Comparison of ENCODE assay signal across 20 mouse cellular contexts in genomic region chr14:54086660-54087059, GRCm38 (mm10).
A peak's percentile ranks its signal among the peaks of the same experiment; 100 is the strongest.
DNase-seq lines count a peak whose midpoint lies in the region; ATAC-seq and TF ChIP-seq lines count a peak whose summit lies in the region.
"Had no signal": no experiment of that assay in that cellular context is flagged by ENCODE, and none has a peak within 500 bp of the region (broad histone marks: within the 10 kb centered on the region; RNA-seq: fewer than 3 reads in every experiment).

No protein-coding gene starts in this region.

- H3K27ac ChIP-seq in left cerebral cortex, adult 2 months: no peak overlapping the region
- H3K27ac ChIP-seq: embryonic facial prominence, embryonic 12.5 days; forebrain, embryonic 15.5 days; midbrain, embryonic 13.5 days had no signal

- no peak overlapping the region for H3K4me3 ChIP-seq in left cerebral cortex, adult 2 months
- H3K4me3 ChIP-seq: embryonic facial prominence, embryonic 12.5 days; erythroblast, embryonic 14.5 days; forebrain, embryonic 15.5 days; midbrain, embryonic 13.5 days; myocyte had no signal

- peak; percentile 16 to 46 for DNase-seq in layer of hippocampus, adult 8-10 months (ENCODE audit: low spot score in 2 of 2)
- no peak for DNase-seq in layer of hippocampus, postnatal 10 days (ENCODE audit: low spot score in 2 of 2)
- peak; percentile 49 to 61 for DNase-seq in left cerebral cortex, adult 2 months (ENCODE audit: extremely low spot score in 1 of 2, low spot score in 2 of 2)
- peak; percentile 74 for DNase-seq in right cerebral cortex, postnatal 25 days
- DNase-seq: cerebellum, adult 9-10 months; gastrocnemius, postnatal 25 days; kidney, postnatal 36 days; liver, postnatal 0 days; lung, postnatal 10 days; thymus, postnatal 36 days had no signal

- intact Hi-C loops in left cerebral cortex, adult 2 months (cut with DNase I): no loop called here

- TF ChIP-seq CTCF in left cerebral cortex, adult 2 months (IDR thresholded peaks at IDR 0.05): no peak

- ATAC-seq in frontal cortex, adult (ENCODE audit: low TSS enrichment): peak; percentile 98
- no peak for ATAC-seq in CD4-positive, CD25-positive, alpha-beta regulatory T cell, adult 4 months
- ATAC-seq in monocyte, adult 5-6 weeks (replicated peaks; ENCODE audit: insufficient number of reproducible peaks, low FRiP score, low TSS enrichment, poor library complexity, severe bottlenecking): no peak
- ATAC-seq: forebrain, embryonic 15.5 days; hindbrain, embryonic 16.5 days; intestine, embryonic 16.5 days; liver, postnatal 0 days; midbrain, embryonic 13.5 days had no signal

Comparison
In these comparisons a context has a peak if more than half of its experiments do, and no peak if none do; other contexts are left out.
1. DNase-seq: peak in layer of hippocampus, adult 8-10 months (2 of 2), left cerebral cortex, adult 2 months (2 of 2) and right cerebral cortex, postnatal 25 days (single experiment); none in layer of hippocampus, postnatal 10 days (0 of 2).